Mouse (Mus musculus): ENCODE results near the gene Lyrm9. TPM values are rescaled to one million over a fixed set of nuclear protein-coding genes. Genes with fewer than 3 reads are reported as not detected.

Lyrm9 gene
- total and polyA plus RNA-seq, 3 experiments = 22.0 to 49.4 (median 35.3) TPM

- H3K4me3 ChIP-seq (replicated peaks in 1 of 3; ENCODE audit: low read depth in 2 of 3, low read length in 2 of 3, poor library complexity in 1 of 3) = no peak overlapping the region
- dilution Hi-C loops (cut with MboI; ENCODE audit: extremely low pct_ligation_motif_present, extremely low pct_unique_long_range_greater_than_20kb, low sequenced_read_pairs) = no loop called here
- H3K9me3 ChIP-seq (replicated peaks; ENCODE audit: low read length) = no peaks in the 10 kb centered on the region
- no peaks in the 10 kb centered on the region for H3K36me3 ChIP-seq (replicated peaks in 1 of 2; ENCODE audit: control insufficient read depth in 1 of 2, insufficient read depth in 1 of 2, low read length in 1 of 2)
- H3K4me2 ChIP-seq (ENCODE audit: insufficient read depth, low read depth, poor library complexity, severe bottlenecking) = no peak overlapping the region
- no peak for DNase-seq (ENCODE audit: extremely low read depth)
- TF ChIP-seq MYC (IDR thresholded peaks at IDR 0.05; ENCODE audit: low read depth, low read length) (no peak), CHD2 (IDR thresholded peaks at IDR 0.05; ENCODE audit: low read length) (no peak), JUN (IDR thresholded peaks at IDR 0.05; ENCODE audit: insufficient read depth, low read depth, low read length) (no peak), MAFK (IDR thresholded peaks at IDR 0.05; ENCODE audit: insufficient replicate concordance, low read length) (no peak), CHD1 (IDR thresholded peaks at IDR 0.05; ENCODE audit: low read depth, low read length) (no peak), NELFE (IDR thresholded peaks at IDR 0.05; ENCODE audit: low read depth, low read length) (no peak), SMC3 (IDR thresholded peaks at IDR 0.05; ENCODE audit: low read depth, low read length) (no peak), POLR2AphosphoS2 (IDR thresholded peaks at IDR 0.05; ENCODE audit: low read depth, low read length) (no peak), RAD21 (IDR thresholded peaks at IDR 0.05; ENCODE audit: low read depth, low read length) (no peak)
- in situ Hi-C loops (cut with MboI; ENCODE audit: low pct_ligation_motif_present, low pct_unique_long_range_greater_than_20kb, low sequenced_read_pairs) = loop anchor here (5.0 kb wide), 2 partner anchors 70 to 355 kb away; no protein-coding TSS in a partner anchor
- no peak overlapping the region for H3K9ac ChIP-seq (ENCODE audit: insufficient read depth, low read depth)
- no peak overlapping the region for H3K27ac ChIP-seq (ENCODE audit: insufficient read depth, low read depth)
- H3K79me2 ChIP-seq (replicated peaks; ENCODE audit: control insufficient read depth, extremely low read depth, insufficient read depth, poor library complexity, severe bottlenecking) = no peaks in the 10 kb centered on the region
- H3K27me3 ChIP-seq (replicated peaks) = no peaks in the 10 kb centered on the region
- H3K4me1 ChIP-seq (ENCODE audit: control insufficient read depth in 1 of 2, insufficient read depth in 2 of 2) = peaks cover 2 to 17% of the 10 kb centered on the region in 2 experiments; a peak in 2 of 4 replicates
These were observed 31.2 kb downstream of the Lyrm9 start for GRCm38 (mm10) chr11:78857611-78858010.

GRCm38 (mm10) chr11:78863898-78864297, 37.5 kb downstream of the Lyrm9 start:
- H3K4me1 ChIP-seq (ENCODE audit: control insufficient read depth in 1 of 2, insufficient read depth in 2 of 2) = peaks cover 0 to 23% of the 10 kb centered on the region in 2 experiments; a peak in 2 of 4 replicates
- H3K36me3 ChIP-seq (replicated peaks in 1 of 2; ENCODE audit: control insufficient read depth in 1 of 2, insufficient read depth in 1 of 2, low read length in 1 of 2) = no peaks in the 10 kb centered on the region

More at GRCm38 (mm10) chr11:78863898-78864297, 37.5 kb downstream of the Lyrm9 start:
- no peak overlapping the region for H3K9ac ChIP-seq (ENCODE audit: insufficient read depth, low read depth)
- H3K9me3 ChIP-seq (replicated peaks; ENCODE audit: low read length) = peaks cover 4% of the 10 kb centered on the region
- dilution Hi-C loops (cut with MboI; ENCODE audit: extremely low pct_ligation_motif_present, extremely low pct_unique_long_range_greater_than_20kb, low sequenced_read_pairs) (no loop called here), in situ Hi-C loops (cut with MboI; ENCODE audit: low pct_ligation_motif_present, low pct_unique_long_range_greater_than_20kb, low sequenced_read_pairs) (no loop called here)
- H3K4me2 ChIP-seq (ENCODE audit: insufficient read depth, low read depth, poor library complexity, severe bottlenecking) = no peak overlapping the region
- H3K79me2 ChIP-seq (replicated peaks; ENCODE audit: control insufficient read depth, extremely low read depth, insufficient read depth, poor library complexity, severe bottlenecking) = no peaks in the 10 kb centered on the region
- DNase-seq (ENCODE audit: extremely low read depth) = no peak
- H3K27ac ChIP-seq (ENCODE audit: insufficient read depth, low read depth) = no peak overlapping the region
- no peak overlapping the region for H3K4me3 ChIP-seq (replicated peaks in 1 of 3; ENCODE audit: low read depth in 2 of 3, low read length in 2 of 3, poor library complexity in 1 of 3)
- H3K27me3 ChIP-seq (replicated peaks) = no peaks in the 10 kb centered on the region
- TF ChIP-seq JUND (conservative IDR thresholded peaks at IDR 0.05; ENCODE audit: low read depth, low read length) (no peak), ETS1 (conservative IDR thresholded peaks at IDR 0.05; ENCODE audit: low read depth, low read length) (no peak), CHD2 (IDR thresholded peaks at IDR 0.05; ENCODE audit: low read length) (no peak), MAFK (IDR thresholded peaks at IDR 0.05; ENCODE audit: insufficient replicate concordance, low read length) (no peak), CTCF (conservative IDR thresholded peaks at IDR 0.05 in 1 of 2, IDR thresholded peaks at IDR 0.05 in 1 of 2; ENCODE audit: low read depth in 2 of 2, low read length in 2 of 2) (no peak), KAT2A (IDR thresholded peaks at IDR 0.05; ENCODE audit: insufficient replicate concordance, low read length) (no peak), BHLHE40 (IDR thresholded peaks at IDR 0.05; ENCODE audit: low read depth, low read length) (no peak), MAZ (IDR thresholded peaks at IDR 0.05; ENCODE audit: low read depth, low read length) (no peak), SIN3A (IDR thresholded peaks at IDR 0.05; ENCODE audit: low read length) (no peak), TCF12 (IDR thresholded peaks at IDR 0.05; ENCODE audit: low read depth, low read length) (no peak), ZNF384 (IDR thresholded peaks at IDR 0.05; ENCODE audit: low read depth, low read length) (no peak), UBTF (IDR thresholded peaks at IDR 0.05; ENCODE audit: low read depth, low read length) (no peak)

All from CH12.LX (cell line).